Comparison of ENCODE assay signal across 21 mouse cellular contexts in the genomic region with DNA sequence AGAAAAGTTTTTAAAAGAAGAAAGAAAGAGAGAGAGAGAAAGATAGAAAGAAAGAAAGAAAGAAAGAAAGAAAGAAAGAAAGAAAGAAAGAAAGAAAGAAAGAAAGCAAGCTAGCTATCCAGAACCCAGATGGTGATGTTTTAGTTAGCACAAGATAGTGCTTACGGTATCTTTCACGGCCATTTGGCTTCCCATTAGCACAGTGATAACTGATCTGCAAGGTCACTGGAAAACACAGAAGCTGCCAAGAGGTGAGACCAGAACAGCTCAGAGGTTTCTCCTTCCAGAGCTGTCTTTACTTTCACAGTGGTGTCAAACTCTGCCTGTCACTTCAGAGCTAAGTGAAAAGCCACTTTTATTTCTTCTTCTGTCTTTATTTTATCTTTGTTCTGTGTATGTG. TPM values are rescaled to one million over a fixed set of nuclear protein-coding genes. Genes with fewer than 3 reads are reported as not detected.
DNase-seq lines count a peak whose midpoint lies in the region; ATAC-seq lines count a peak whose summit lies in the region.
"Had no signal": no experiment of that assay in that cellular context is flagged by ENCODE, and none has a peak within 500 bp of the region (broad histone marks: within the 10 kb centered on the region; RNA-seq: fewer than 3 reads in every experiment).

No protein-coding gene starts in this region.

- no peak overlapping the region for H3K9ac ChIP-seq in forebrain, embryonic 12.5 days
- H3K9ac ChIP-seq: forebrain, postnatal 0 days; hindbrain, embryonic 12.5 days; hindbrain, embryonic 15.5 days had no signal

- no peak for ATAC-seq in forebrain, embryonic 12.5 days (ENCODE audit: low FRiP score)
- ATAC-seq: activated CD4-positive, CD25-positive, alpha-beta regulatory T cell, adult 4 months; CD4-positive, CD25-positive, alpha-beta regulatory T cell, adult 4 months; forebrain, embryonic 14.5 days; forebrain, postnatal 0 days had no signal

- H3K9me3 ChIP-seq in heart, embryonic 10.5 days = no peaks in the 10 kb centered on the region
- no peaks in the 10 kb centered on the region for H3K9me3 ChIP-seq in forebrain, embryonic 12.5 days
- H3K9me3 ChIP-seq: forebrain, embryonic 10.5 days; hindbrain, embryonic 12.5 days; hindbrain, embryonic 15.5 days had no signal

- no peaks in the 10 kb centered on the region for H3K4me1 ChIP-seq in heart, embryonic 10.5 days
- no peaks in the 10 kb centered on the region for H3K4me1 ChIP-seq in forebrain, embryonic 12.5 days
- H3K4me1 ChIP-seq: forebrain, embryonic 10.5 days; hindbrain, embryonic 12.5 days; hindbrain, embryonic 15.5 days had no signal

- H3K4me2 ChIP-seq in forebrain, embryonic 12.5 days = no peak overlapping the region
- H3K4me2 ChIP-seq: heart, embryonic 11.5 days; hindbrain, embryonic 12.5 days; hindbrain, embryonic 15.5 days had no signal

- no peaks in the 10 kb centered on the region for H3K36me3 ChIP-seq in heart, embryonic 10.5 days
- H3K36me3 ChIP-seq in macrophage (ENCODE audit: inconsistent target) = no peaks in the 10 kb centered on the region
- no peaks in the 10 kb centered on the region for H3K36me3 ChIP-seq in forebrain, embryonic 12.5 days (replicated peaks)
- H3K36me3 ChIP-seq: forebrain, embryonic 10.5 days; hindbrain, embryonic 12.5 days; hindbrain, embryonic 15.5 days had no signal

- H3K27ac ChIP-seq in heart, embryonic 10.5 days = no peak overlapping the region
- H3K27ac ChIP-seq in macrophage = peak overlapping the region; percentile 57
- H3K27ac ChIP-seq in forebrain, embryonic 12.5 days = no peak overlapping the region
- H3K27ac ChIP-seq: forebrain, embryonic 10.5 days; heart, adult 2 months; hindbrain, embryonic 12.5 days; hindbrain, embryonic 15.5 days had no signal

- peak; percentile 14 for DNase-seq in heart, adult 11 months
- DNase-seq in heart, embryonic 10.5 days (ENCODE audit: low spot score) = no peak
- DNase-seq in skeletal muscle tissue, adult 2 months (ENCODE audit: low read depth, low spot score) = peak; percentile 58
- no peak for DNase-seq in thymus, postnatal 25 days
- DNase-seq: adrenal gland, adult 8-10 months; adrenal gland, postnatal 25 days; cerebellum, adult 18-20 months; cerebellum, adult 9-10 months; cerebellum, postnatal 14 days; forebrain, postnatal 0 days; gastrocnemius, postnatal 10 days; heart, adult 2 months had no signal

- H3K4me3 ChIP-seq in heart, embryonic 10.5 days = no peak overlapping the region
- no peak overlapping the region for H3K4me3 ChIP-seq in macrophage (ENCODE audit: inconsistent target)
- H3K4me3 ChIP-seq in forebrain, embryonic 12.5 days (replicated peaks) = no peak overlapping the region
- H3K4me3 ChIP-seq: forebrain, embryonic 10.5 days; heart, adult 2 months; hindbrain, embryonic 12.5 days; hindbrain, embryonic 15.5 days had no signal

- WGBS in heart, embryonic 10.5 days = 17% methylated on average over 2 of the region's 2 CpGs
- WGBS in macrophage (ENCODE audit: missing documents) = 86% methylated on average over 2 of the region's 2 CpGs
- WGBS in forebrain, embryonic 12.5 days = 84% methylated on average over 2 of the region's 2 CpGs

- peaks cover 3% of the 10 kb centered on the region; the same call in 1 of the 2 replicates for H3K27me3 ChIP-seq in heart, embryonic 10.5 days (ENCODE audit: insufficient read depth, poor library complexity, severe bottlenecking)
- no peaks in the 10 kb centered on the region for H3K27me3 ChIP-seq in forebrain, embryonic 12.5 days
- H3K27me3 ChIP-seq: hindbrain, embryonic 12.5 days; hindbrain, embryonic 15.5 days had no signal

- no peaks in the 10 kb centered on the region for H3K79me2 ChIP-seq in macrophage (ENCODE audit: inconsistent target)

RNA-seq across cellular contexts. Expression of a gene that starts 32.4 kb away (rescaled TPM):
- polyA plus RNA-seq in heart, embryonic 10.5 days (2016; fragmentation: Nextera tagmentation; extraction: Ambion mirVana) = 26.0 and 29.0 TPM in 2 replicates
- 1 to 10 TPM in 9 of 26 experiments, under 1 TPM in 8, not detected in 9; 0.17 to 7.1 (median 1.4) TPM for total RNA-seq in macrophage (2018; cell fraction: chromatin; rRNA removed)
- total RNA-seq in macrophage (2018; cell fraction: cytosol; rRNA removed) = 1 to 10 TPM in 13 of 26 experiments, under 1 TPM in 12, not detected in 1; 0.07 to 3.3 (median 1.4) TPM
- total RNA-seq in macrophage (2018; cell fraction: nucleus; rRNA removed) = 1 to 10 TPM in 11 of 26 experiments, under 1 TPM in 6, not detected in 9; 0.21 to 7.0 (median 2.1) TPM
- 1.5 to 4.5 TPM (median 4.1 TPM) in 3 replicates for polyA plus RNA-seq in macrophage (2018)
- polyA plus RNA-seq in forebrain, embryonic 12.5 days (2016; fragmentation: Nextera tagmentation; extraction: Ambion mirVana) = 14.7 and 17.7 TPM in 2 replicates
- polyA plus RNA-seq: activated CD4-positive, CD25-positive, alpha-beta regulatory T cell, adult 4 months had no signal

Comparison
In these comparisons a context has a peak if more than half of its experiments do, and no peak if none do; other contexts are left out.
1. DNase-seq: peak in heart, adult 11 months (single experiment) and skeletal muscle tissue, adult 2 months (single experiment); none in heart, embryonic 10.5 days (single experiment) and thymus, postnatal 25 days (single experiment).